Mouse (Mus musculus): ENCODE results near the gene Ppp2r3c. TPM values are rescaled to one million over a fixed set of nuclear protein-coding genes. Genes with fewer than 3 reads are reported as not detected.

Gene Ppp2r3c
- total RNA-seq (2023): 10 to 100 TPM; 21.5 to 21.6 TPM

GRCm38 (mm10) chr12:55302485-55303441 lies at the start of gene Ppp2r3c:
Gene Ppp2r3c, minus strand, starts transcription at chr12:55302998.

GRCm38 (mm10) chr12:55299336-55299735 lies 3.5 kb downstream of the Ppp2r3c start, which contains the start of gene 1110008L16Rik:
Gene 1110008L16Rik, plus strand, starts transcription at chr12:55299577.

GRCm38 (mm10) chr12:55229626-55230519 lies 72.9 kb downstream of the Ppp2r3c start, which contains the start of gene Srp54c:
Gene Srp54c, plus strand, starts transcription at chr12:55230168.

Other genes with a start within 250 kb of the Ppp2r3c start
- 1 to 10 TPM; 4.3 to 4.4 TPM for gene 2700097O09Rik, start 222.9 kb downstream of the Ppp2r3c start, total RNA-seq (2023)
- gene Srp54a, start 222.7 kb downstream of the Ppp2r3c start, total RNA-seq (2023): 10 to 100 TPM; 50.9 to 57.1 TPM
- gene Fam177a, start 178.5 kb downstream of the Ppp2r3c start, total RNA-seq (2023): 1 to 10 TPM in 1 of 2 experiments, not detected in 1; 9.9 TPM
- gene Srp54b, start 147.9 kb downstream of the Ppp2r3c start, total RNA-seq (2023): 10 to 100 TPM; 30.6 to 52.2 TPM
- 10 to 100 TPM in 1 of 2 experiments, 1 to 10 TPM in 1; 1.7 to 11.6 TPM for gene 1700047I17Rik2, start 103.4 kb downstream of the Ppp2r3c start, total RNA-seq (2023)
- 10 to 100 TPM; 16.4 to 19.5 TPM for gene Srp54c, start 72.8 kb downstream of the Ppp2r3c start, total RNA-seq (2023)
- 1 to 10 TPM; 6.9 to 9.0 TPM for gene 1110008L16Rik, start 3.4 kb downstream of the Ppp2r3c start, total RNA-seq (2023)
- gene Psma6, start 81.2 kb upstream of the Ppp2r3c start, total RNA-seq (2023): 100 to 1,000 TPM; 101 to 105 TPM
- gene Nfkbia, start 189.6 kb upstream of the Ppp2r3c start, total RNA-seq (2023): 1,000 to 10,000 TPM; 1,015 to 1,017 TPM